Mouse (Mus musculus): Measurements from ENCODE around the gene Trrap. TPM values are rescaled to one million over a fixed set of nuclear protein-coding genes. Genes with fewer than 3 reads are reported as not detected.

Gene Trrap
- polyA plus RNA-seq, 1 experiment, result 204 TPM

DNA sequence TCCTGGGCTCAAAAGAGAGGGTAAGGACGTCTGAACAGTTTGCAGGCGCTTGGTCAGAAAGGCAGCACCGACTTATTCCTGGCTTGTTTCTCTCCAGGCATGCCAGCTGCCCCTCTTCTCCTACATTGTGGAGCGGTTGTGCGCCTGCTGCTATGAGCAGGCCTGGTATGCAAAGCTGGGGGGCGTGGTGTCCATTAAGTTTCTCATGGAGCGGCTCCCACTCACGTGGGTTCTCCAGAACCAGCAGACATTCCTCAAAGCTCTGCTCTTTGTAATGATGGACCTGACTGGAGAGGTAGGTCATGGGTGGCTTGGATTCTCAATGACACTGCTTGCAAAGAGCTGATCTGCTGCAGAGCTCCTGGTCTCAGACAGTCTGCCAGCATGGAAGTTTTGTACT lies 35.5 kb downstream of the Trrap start:
- TF ChIP-seq POLR2A (IDR thresholded peaks at IDR 0.05; ENCODE audit: control insufficient read depth, extremely low read depth, insufficient read depth, low read length, poor library complexity) (no peak), CTCF (IDR thresholded peaks at IDR 0.05; ENCODE audit: borderline replicate concordance, control insufficient read depth, extremely low read depth, insufficient read depth, low read length, poor library complexity) (no peak)
- Histone ChIP-seq H3K27me3 (ENCODE audit: control insufficient read depth, insufficient read depth, low read length) (no peaks in the 10 kb centered on the region), H3K4me1 (replicated peaks; ENCODE audit: control insufficient read depth, insufficient read depth, low read length) (no peaks in the 10 kb centered on the region), H3K4me3 (ENCODE audit: control insufficient read depth, insufficient read depth, low read length) (no peak overlapping the region), H3K36me3 (ENCODE audit: control insufficient read depth, insufficient read depth, low read length) (peaks cover 93% of the 10 kb centered on the region), H3K27ac (ENCODE audit: control insufficient read depth, insufficient read depth, low read length) (no peak overlapping the region)
- DNase-seq, result no peak
- WGBS, result 98% methylated on average over 8 of the region's 8 CpGs

DNA sequence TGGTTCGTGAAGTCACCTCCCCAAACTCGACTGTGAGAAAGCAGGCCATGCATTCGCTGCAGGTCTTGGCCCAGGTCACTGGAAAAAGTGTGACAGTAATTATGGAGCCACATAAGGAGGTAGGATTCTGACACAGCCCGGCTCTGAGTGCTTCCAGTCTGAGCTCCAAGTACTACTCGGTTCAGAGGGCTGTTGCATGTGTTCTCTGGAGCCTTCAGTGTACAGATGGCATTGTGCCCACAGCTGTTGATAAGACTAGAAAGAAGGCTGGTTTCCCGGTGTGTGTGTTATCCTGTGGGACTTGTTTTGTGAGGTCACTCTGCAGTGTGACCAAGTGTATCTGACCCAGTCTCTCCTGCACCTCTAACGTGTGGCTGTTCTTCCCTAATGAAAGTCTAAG lies 36.6 kb downstream of the Trrap start:
- Histone ChIP-seq H3K27me3 (ENCODE audit: control insufficient read depth, insufficient read depth, low read length) (no peaks in the 10 kb centered on the region), H3K4me3 (ENCODE audit: control insufficient read depth, insufficient read depth, low read length) (no peak overlapping the region), H3K27ac (ENCODE audit: control insufficient read depth, insufficient read depth, low read length) (no peak overlapping the region), H3K36me3 (ENCODE audit: control insufficient read depth, insufficient read depth, low read length) (peaks cover 93% of the 10 kb centered on the region), H3K4me1 (replicated peaks; ENCODE audit: control insufficient read depth, insufficient read depth, low read length) (no peaks in the 10 kb centered on the region)
- DNase-seq, result no peak
- TF ChIP-seq POLR2A (IDR thresholded peaks at IDR 0.05; ENCODE audit: control insufficient read depth, extremely low read depth, insufficient read depth, low read length, poor library complexity) (no peak), CTCF (IDR thresholded peaks at IDR 0.05; ENCODE audit: borderline replicate concordance, control insufficient read depth, extremely low read depth, insufficient read depth, low read length, poor library complexity) (no peak)
- WGBS, result 96% methylated on average over 7 of the region's 7 CpGs

DNA sequence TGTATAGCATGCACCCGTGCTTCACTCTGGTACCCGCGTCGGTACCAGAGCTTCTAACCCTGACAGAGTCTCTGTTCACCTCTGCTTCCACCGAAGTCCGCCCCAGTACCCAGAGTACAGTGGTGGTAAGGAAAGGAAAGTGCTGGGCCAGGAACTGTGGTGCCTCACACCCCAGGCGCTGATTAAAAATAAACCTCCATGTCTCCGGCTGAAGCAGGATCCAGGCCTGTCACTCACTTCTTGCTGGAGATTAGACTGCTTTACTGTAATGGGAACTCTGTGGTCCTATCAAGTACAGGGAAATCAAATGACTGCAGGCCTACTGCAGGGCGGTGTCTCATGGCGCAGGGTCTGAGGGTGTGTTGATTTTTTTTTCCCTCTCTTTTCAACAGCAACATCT lies 39.4 kb downstream of the Trrap start:
- no peaks in the 10 kb centered on the region for H3K27me3 ChIP-seq (ENCODE audit: control insufficient read depth, insufficient read depth, low read length)
- H3K36me3 ChIP-seq (ENCODE audit: control insufficient read depth, insufficient read depth, low read length), result peaks cover 91% of the 10 kb centered on the region
- no peak for DNase-seq
- no peak overlapping the region for H3K27ac ChIP-seq (ENCODE audit: control insufficient read depth, insufficient read depth, low read length)
- WGBS, result 97% methylated on average over 10 of the region's 10 CpGs
- H3K4me1 ChIP-seq (replicated peaks; ENCODE audit: control insufficient read depth, insufficient read depth, low read length), result no peaks in the 10 kb centered on the region
- TF ChIP-seq CTCF (IDR thresholded peaks at IDR 0.05; ENCODE audit: borderline replicate concordance, control insufficient read depth, extremely low read depth, insufficient read depth, low read length, poor library complexity) (no peak), POLR2A (IDR thresholded peaks at IDR 0.05; ENCODE audit: control insufficient read depth, extremely low read depth, insufficient read depth, low read length, poor library complexity) (no peak)
- H3K4me3 ChIP-seq (ENCODE audit: control insufficient read depth, insufficient read depth, low read length), result no peak overlapping the region

DNA sequence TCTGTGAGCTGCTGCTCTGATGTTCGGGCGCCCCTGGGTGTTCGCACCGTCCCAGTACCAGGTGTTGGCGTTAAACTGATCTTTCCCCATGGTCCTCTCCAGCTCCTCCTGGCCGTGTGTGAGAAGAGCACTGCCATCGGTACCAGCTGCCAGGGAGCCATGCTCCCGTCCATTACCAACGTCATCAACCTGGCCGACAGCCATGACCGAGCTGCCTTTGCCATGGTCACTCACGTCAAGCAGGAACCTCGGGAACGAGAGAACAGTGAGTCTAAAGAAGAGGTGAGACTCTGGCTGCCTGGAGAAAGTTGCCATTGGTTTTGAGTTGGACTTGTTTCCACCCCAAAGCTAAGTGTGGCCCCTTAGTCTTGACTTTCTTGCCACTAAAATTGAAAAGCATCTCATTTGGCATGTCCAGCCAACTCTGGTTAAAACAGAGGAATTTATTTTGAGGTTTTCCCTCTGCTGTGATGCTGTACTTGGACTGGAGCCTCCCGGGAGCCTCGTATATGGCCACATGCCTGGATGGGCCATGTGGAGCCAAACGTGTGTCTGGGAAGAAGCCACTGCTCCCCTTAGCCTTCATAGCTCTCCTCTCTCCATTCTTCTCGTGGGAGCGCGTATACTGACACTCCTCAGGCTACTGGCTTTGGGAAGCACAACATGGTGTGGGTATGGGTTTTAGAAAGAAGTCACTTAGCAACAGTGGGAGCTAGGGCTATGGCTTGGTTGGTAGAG lies 61.0 kb downstream of the Trrap start:
- Histone ChIP-seq H3K4me1 (replicated peaks; ENCODE audit: control insufficient read depth, insufficient read depth, low read length) (no peaks in the 10 kb centered on the region), H3K36me3 (ENCODE audit: control insufficient read depth, insufficient read depth, low read length) (peaks cover 74% of the 10 kb centered on the region), H3K4me3 (ENCODE audit: control insufficient read depth, insufficient read depth, low read length) (no peak overlapping the region), H3K27me3 (ENCODE audit: control insufficient read depth, insufficient read depth, low read length) (no peaks in the 10 kb centered on the region), H3K27ac (ENCODE audit: control insufficient read depth, insufficient read depth, low read length) (no peak overlapping the region)
- 95% methylated on average over 20 of the region's 20 CpGs for WGBS
- DNase-seq, result no peak
- TF ChIP-seq POLR2A (IDR thresholded peaks at IDR 0.05; ENCODE audit: control insufficient read depth, extremely low read depth, insufficient read depth, low read length, poor library complexity) (no peak), CTCF (IDR thresholded peaks at IDR 0.05; ENCODE audit: borderline replicate concordance, control insufficient read depth, extremely low read depth, insufficient read depth, low read length, poor library complexity) (no peak)

DNA sequence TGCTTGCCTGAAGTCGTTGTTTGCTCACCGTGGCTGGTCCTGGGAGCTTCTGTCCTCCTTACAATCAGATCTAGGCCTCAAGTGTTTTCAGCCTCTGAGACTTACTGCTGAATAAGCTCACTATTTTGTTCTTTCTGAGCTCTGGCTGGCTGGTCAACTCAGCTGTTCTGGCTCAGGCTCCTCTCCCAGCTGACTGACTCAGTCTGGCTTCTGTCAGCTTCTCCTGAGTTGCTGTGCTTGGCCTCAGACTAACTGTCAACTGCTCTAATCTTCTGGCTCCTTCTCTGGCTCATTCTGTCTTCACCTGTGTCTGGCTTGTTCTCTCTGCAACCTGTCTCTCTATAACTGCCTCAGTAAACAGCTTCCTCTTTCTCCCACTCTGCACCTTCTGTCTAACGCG lies 62.1 kb downstream of the Trrap start:
- DNase-seq, result no peak
- 97% methylated on average over 4 of the region's 4 CpGs for WGBS

DNA sequence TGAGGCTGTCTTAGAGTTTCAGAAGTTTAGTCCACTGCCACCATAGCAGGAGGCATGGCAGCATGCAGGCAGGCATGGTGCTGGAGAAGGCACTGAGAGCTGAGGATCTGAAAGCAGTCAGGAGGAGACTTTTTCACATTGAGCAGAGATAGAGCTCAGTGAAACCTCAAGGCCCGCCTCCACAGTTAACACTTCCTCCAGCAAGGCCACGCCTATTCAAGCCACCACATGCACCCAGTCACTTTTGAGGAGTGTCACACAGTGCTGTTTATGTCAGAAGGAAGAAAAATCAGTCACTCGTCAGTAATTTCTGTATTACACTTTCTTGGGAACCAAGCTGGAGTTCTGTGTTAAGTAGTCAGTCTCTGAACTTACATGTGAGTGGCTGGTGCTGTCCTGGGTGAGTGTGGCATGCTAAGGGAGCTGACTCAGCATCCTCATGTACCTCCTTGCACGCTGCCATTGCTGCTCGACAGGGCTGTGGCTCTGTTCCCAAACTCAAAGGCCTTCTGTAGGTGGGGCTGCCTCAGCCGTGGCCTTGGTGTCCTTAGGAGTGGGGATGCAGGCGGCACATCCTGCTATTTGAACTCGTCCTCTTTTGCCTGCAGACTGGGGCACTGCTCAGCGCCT lies 64.4 kb downstream of the Trrap start:
- DNase-seq, result no peak
- TF ChIP-seq CTCF (IDR thresholded peaks at IDR 0.05; ENCODE audit: borderline replicate concordance, control insufficient read depth, extremely low read depth, insufficient read depth, low read length, poor library complexity) (no peak), POLR2A (IDR thresholded peaks at IDR 0.05; ENCODE audit: control insufficient read depth, extremely low read depth, insufficient read depth, low read length, poor library complexity) (no peak)
- Histone ChIP-seq H3K4me1 (replicated peaks; ENCODE audit: control insufficient read depth, insufficient read depth, low read length) (no peaks in the 10 kb centered on the region), H3K36me3 (ENCODE audit: control insufficient read depth, insufficient read depth, low read length) (peaks cover 69% of the 10 kb centered on the region), H3K27me3 (ENCODE audit: control insufficient read depth, insufficient read depth, low read length) (no peaks in the 10 kb centered on the region), H3K27ac (ENCODE audit: control insufficient read depth, insufficient read depth, low read length) (no peak overlapping the region), H3K4me3 (ENCODE audit: control insufficient read depth, insufficient read depth, low read length) (no peak overlapping the region)
- WGBS, result 81% methylated on average over 9 of the region's 9 CpGs

More for the DNA sequence above, 62.1 kb downstream of the Trrap start:
- H3K27ac ChIP-seq (ENCODE audit: control insufficient read depth, insufficient read depth, low read length), result no peak overlapping the region
- no peak for TF ChIP-seq POLR2A (IDR thresholded peaks at IDR 0.05; ENCODE audit: control insufficient read depth, extremely low read depth, insufficient read depth, low read length, poor library complexity)
- no peak for TF ChIP-seq CTCF (IDR thresholded peaks at IDR 0.05; ENCODE audit: borderline replicate concordance, control insufficient read depth, extremely low read depth, insufficient read depth, low read length, poor library complexity)
- H3K4me1 ChIP-seq (replicated peaks; ENCODE audit: control insufficient read depth, insufficient read depth, low read length), result no peaks in the 10 kb centered on the region
- H3K27me3 ChIP-seq (ENCODE audit: control insufficient read depth, insufficient read depth, low read length), result no peaks in the 10 kb centered on the region
- peaks cover 72% of the 10 kb centered on the region for H3K36me3 ChIP-seq (ENCODE audit: control insufficient read depth, insufficient read depth, low read length)
- no peak overlapping the region for H3K4me3 ChIP-seq (ENCODE audit: control insufficient read depth, insufficient read depth, low read length)

Measured in thymus, adult 2 months (tissue).